In genomic region chr4:63545231-63545958, GRCm38 (mm10) we compare ENCODE assay signal across 8 mouse cellular contexts. TPM values are rescaled to one million over a fixed set of nuclear protein-coding genes. Genes with fewer than 3 reads are reported as not detected.
DNase-seq lines count a peak whose midpoint lies in the region; ATAC-seq lines count a peak whose summit lies in the region.

No protein-coding gene starts in this region.

- peak overlapping the region; percentile 81 to 85 for H3K4me3 ChIP-seq in heart, embryonic 14.5 days (ENCODE audit: control insufficient read depth in 1 of 2, insufficient read depth in 1 of 2, low read depth in 1 of 2, low read length in 2 of 2)
- peak overlapping the region; percentile 94 for H3K4me3 ChIP-seq in hindbrain, embryonic 14.5 days (replicated peaks; ENCODE audit: low read length)

- peaks cover 28% of the 10 kb centered on the region for H3K36me3 ChIP-seq in heart, embryonic 14.5 days (ENCODE audit: control insufficient read depth, insufficient read depth, low read length)
- H3K36me3 ChIP-seq in hindbrain, embryonic 14.5 days (replicated peaks; ENCODE audit: control insufficient read depth, insufficient read depth) = peaks cover 21% of the 10 kb centered on the region

- no peaks in the 10 kb centered on the region for H3K27me3 ChIP-seq in heart, embryonic 14.5 days (ENCODE audit: control insufficient read depth, insufficient read depth, low read length)
- no peaks in the 10 kb centered on the region for H3K27me3 ChIP-seq in hindbrain, embryonic 14.5 days (ENCODE audit: control insufficient read depth, insufficient read depth, low read length)

- peak overlapping the region; percentile 90 for H3K4me2 ChIP-seq in heart, embryonic 14.5 days (ENCODE audit: low read length)
- peak overlapping the region; percentile 70 for H3K4me2 ChIP-seq in hindbrain, embryonic 14.5 days (replicated peaks)

- peaks cover 18 to 54% of the 10 kb centered on the region in 2 experiments for H3K4me1 ChIP-seq in heart, embryonic 14.5 days (ENCODE audit: control insufficient read depth in 2 of 2, insufficient read depth in 2 of 2, low read length in 2 of 2)
- H3K4me1 ChIP-seq in hindbrain, embryonic 14.5 days (replicated peaks; ENCODE audit: control insufficient read depth, insufficient read depth, low read length) = peaks cover 24% of the 10 kb centered on the region

- DNase-seq in heart, adult 9 months (ENCODE audit: low spot score in 2 of 2) = no peak
- peak; percentile 10 for DNase-seq in R1 (ENCODE audit: low read depth, low spot score)
- DNase-seq in hindbrain, embryonic 14.5 days (ENCODE audit: low spot score) = no peak
- no peak for DNase-seq in frontal cortex, postnatal 14 days (ENCODE audit: low spot score in 2 of 2)
- DNase-seq in adrenal gland, adult 8-10 months = no peak
- no peak for DNase-seq in ovary, postnatal 14 days (ENCODE audit: low spot score)

- 0 out of 2 replicates have a peak, but pooled peaks have one; percentile 4 for ATAC-seq in heart, embryonic 14.5 days (ENCODE audit: insufficient number of reproducible peaks, insufficient read depth, low FRiP score, low read depth)
- no peak for ATAC-seq in hindbrain, embryonic 14.5 days (ENCODE audit: low FRiP score)
- peak; percentile 0; the same call in 1 of the 2 replicates for ATAC-seq in megakaryocyte progenitor cell, adult 5-6 weeks (replicated peaks; ENCODE audit: poor library complexity)

- WGBS in heart, embryonic 14.5 days = 21% methylated on average over 23 of the region's 26 CpGs
- WGBS in hindbrain, embryonic 14.5 days = 14% methylated on average over 26 of the region's 26 CpGs

- peak overlapping the region; percentile 95 for H3K9ac ChIP-seq in heart, embryonic 14.5 days (ENCODE audit: low read length)
- peak overlapping the region; percentile 95 for H3K9ac ChIP-seq in hindbrain, embryonic 14.5 days

- no peaks in the 10 kb centered on the region for H3K9me3 ChIP-seq in heart, embryonic 14.5 days (ENCODE audit: control insufficient read depth, low read length)
- H3K9me3 ChIP-seq in hindbrain, embryonic 14.5 days (ENCODE audit: control insufficient read depth, low read length) = no peaks in the 10 kb centered on the region

- H3K27ac ChIP-seq in heart, embryonic 14.5 days (replicated peaks in 1 of 2; ENCODE audit: control insufficient read depth in 1 of 2, insufficient read depth in 1 of 2, low read depth in 2 of 2, low read length in 2 of 2) = peak overlapping the region; percentile 68 to 86
- H3K27ac ChIP-seq in hindbrain, embryonic 14.5 days = peak overlapping the region; percentile 88

RNA-seq across cellular contexts. Expression of gene Atp6v1g1, which starts 0.8 kb away (rescaled TPM):
- 213 and 216 TPM in 2 replicates for polyA plus RNA-seq in heart, embryonic 14.5 days (2014; fragmentation: Nextera tagmentation; extraction: Ambion mirVana)
- 409 and 428 TPM in 2 replicates for polyA plus RNA-seq in hindbrain, embryonic 14.5 days (2014; fragmentation: Nextera tagmentation; extraction: Ambion mirVana)
- 102 and 121 TPM in 2 replicates for total RNA-seq in megakaryocyte progenitor cell, adult 5-6 weeks (2015)
- 80.3 and 82.4 TPM in 2 replicates for total RNA-seq in megakaryocyte progenitor cell, adult 5-6 weeks (2017)
- 100 to 1,000 TPM; 191 to 202 (median 194) TPM for total RNA-seq in adrenal gland, adult 8-10 months (2022)

RNA-seq across cellular contexts. Expression of gene Tmem268, which starts 13.2 kb away (rescaled TPM):
- 3.5 and 5.6 TPM in 2 replicates for polyA plus RNA-seq in heart, embryonic 14.5 days (2014; fragmentation: Nextera tagmentation; extraction: Ambion mirVana)
- polyA plus RNA-seq in hindbrain, embryonic 14.5 days (2014; fragmentation: Nextera tagmentation; extraction: Ambion mirVana) = 4.5 and 4.8 TPM in 2 replicates
- 4.7 and 4.8 TPM in 2 replicates for total RNA-seq in megakaryocyte progenitor cell, adult 5-6 weeks (2015)
- 10.8 and 23.7 TPM in 2 replicates for total RNA-seq in megakaryocyte progenitor cell, adult 5-6 weeks (2017)
- 10 to 100 TPM; 13.1 to 15.1 (median 14.0) TPM for total RNA-seq in adrenal gland, adult 8-10 months (2022)

RNA-seq across cellular contexts. Expression of gene Whrn, which starts 49.6 kb away (rescaled TPM):
- 2.1 and 3.1 TPM in 2 replicates for polyA plus RNA-seq in heart, embryonic 14.5 days (2014; fragmentation: Nextera tagmentation; extraction: Ambion mirVana)
- 5.8 and 8.0 TPM in 2 replicates for polyA plus RNA-seq in hindbrain, embryonic 14.5 days (2014; fragmentation: Nextera tagmentation; extraction: Ambion mirVana)
- 1.7 and 3.6 TPM in 2 replicates for total RNA-seq in megakaryocyte progenitor cell, adult 5-6 weeks (2015)
- 0.37 and 0.41 TPM in 2 replicates for total RNA-seq in megakaryocyte progenitor cell, adult 5-6 weeks (2017)
- 10 to 100 TPM; 56.7 to 95.9 (median 78.5) TPM for total RNA-seq in adrenal gland, adult 8-10 months (2022)

RNA-seq across cellular contexts. Expression of gene Gm11213, which starts 59.7 kb away (rescaled TPM):
- not detected in 2 replicates for polyA plus RNA-seq in heart, embryonic 14.5 days (2014; fragmentation: Nextera tagmentation; extraction: Ambion mirVana)
- not detected in 2 replicates for polyA plus RNA-seq in hindbrain, embryonic 14.5 days (2014; fragmentation: Nextera tagmentation; extraction: Ambion mirVana)
- total RNA-seq in megakaryocyte progenitor cell, adult 5-6 weeks (2015) = not detected in 2 replicates
- not detected in 2 replicates for total RNA-seq in megakaryocyte progenitor cell, adult 5-6 weeks (2017)
- not detected for total RNA-seq in adrenal gland, adult 8-10 months (2022)

Comparison
In these comparisons a context has a peak if more than half of its experiments do, and no peak if none do; other contexts are left out.
1. RNA of gene Whrn, which starts 49.6 kb away (total RNA-seq): 56.7 to 95.9 TPM in adrenal gland, adult 8-10 months; 0.37 to 3.6 TPM in megakaryocyte progenitor cell, adult 5-6 weeks; every median in the first group is over 10 times any median in the second.